Mouse (Mus musculus): ENCODE results near the gene Col6a4.

Col6a4 gene

GRCm38 (mm10) chr9:106096683-106097082 is at the start of gene Col6a4:
TSS of gene Col6a4 (minus strand) at chr9:106096783.
- no peaks in the 10 kb centered on the region for H3K36me3 ChIP-seq (ENCODE audit: control insufficient read depth, insufficient read depth, low read length, poor library complexity, severe bottlenecking)
- no peak for DNase-seq (ENCODE audit: low read depth, low spot score)
- H3K27me3 ChIP-seq (ENCODE audit: control insufficient read depth, insufficient read depth, low read length, poor library complexity, severe bottlenecking), result no peaks in the 10 kb centered on the region

- DNase-seq (ENCODE audit: low read depth, low spot score), result no peak
- no peaks in the 10 kb centered on the region for H3K27me3 ChIP-seq (ENCODE audit: control insufficient read depth, insufficient read depth, low read length, poor library complexity, severe bottlenecking)
- no peaks in the 10 kb centered on the region for H3K36me3 ChIP-seq (ENCODE audit: control insufficient read depth, insufficient read depth, low read length, poor library complexity, severe bottlenecking)
Observed at GRCm38 (mm10) chr9:106145582-106145981, 49.0 kb upstream of the Col6a4 start.

DNA sequence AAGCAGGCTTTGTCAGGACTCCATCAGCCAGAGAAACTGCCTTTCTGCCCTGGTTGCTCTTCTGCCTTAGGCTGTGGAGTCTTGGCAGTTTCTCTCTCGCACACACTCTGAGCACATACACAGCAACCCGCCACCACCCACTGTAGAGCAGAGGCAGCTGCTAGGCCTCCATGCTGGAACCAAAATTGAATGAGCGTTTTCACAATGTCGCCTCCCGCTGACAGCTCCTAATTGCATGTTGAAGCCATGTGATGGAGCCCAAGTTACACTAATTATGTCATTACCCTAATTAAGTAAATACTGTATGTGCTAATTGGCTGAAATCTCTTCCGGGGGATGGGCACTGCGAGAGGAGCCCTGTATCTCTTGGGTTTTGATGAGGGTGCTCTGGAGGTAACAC is 47.6 kb upstream of the Col6a4 start:
- H3K36me3 ChIP-seq (ENCODE audit: control insufficient read depth, insufficient read depth, low read length, poor library complexity, severe bottlenecking), result no peaks in the 10 kb centered on the region
- DNase-seq (ENCODE audit: low read depth, low spot score), result no peak
- H3K27me3 ChIP-seq (ENCODE audit: control insufficient read depth, insufficient read depth, low read length, poor library complexity, severe bottlenecking), result no peaks in the 10 kb centered on the region

DNA sequence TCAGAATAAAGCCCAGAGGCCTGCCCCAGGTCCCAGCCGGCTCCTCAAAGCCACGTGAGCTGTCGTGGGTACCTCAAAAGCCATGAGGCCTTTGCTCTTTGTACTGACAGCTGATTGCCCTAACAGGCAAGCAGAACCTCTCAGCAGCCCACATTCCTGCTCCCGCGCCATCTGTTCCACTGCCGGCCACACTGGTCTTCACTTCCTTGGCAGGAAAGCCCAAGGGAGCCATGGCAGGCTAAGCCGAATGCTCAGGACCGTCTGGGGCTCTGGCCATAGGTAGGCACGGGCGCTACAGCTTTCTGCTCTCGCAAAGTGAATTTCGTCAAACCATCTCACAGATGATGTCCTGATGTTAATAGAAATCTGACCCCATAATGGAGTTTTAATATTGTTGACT is 45.4 kb upstream of the Col6a4 start:
- no peak for DNase-seq (ENCODE audit: low read depth, low spot score)
- no peaks in the 10 kb centered on the region for H3K27me3 ChIP-seq (ENCODE audit: control insufficient read depth, insufficient read depth, low read length, poor library complexity, severe bottlenecking)
- H3K36me3 ChIP-seq (ENCODE audit: control insufficient read depth, insufficient read depth, low read length, poor library complexity, severe bottlenecking), result no peaks in the 10 kb centered on the region

DNA sequence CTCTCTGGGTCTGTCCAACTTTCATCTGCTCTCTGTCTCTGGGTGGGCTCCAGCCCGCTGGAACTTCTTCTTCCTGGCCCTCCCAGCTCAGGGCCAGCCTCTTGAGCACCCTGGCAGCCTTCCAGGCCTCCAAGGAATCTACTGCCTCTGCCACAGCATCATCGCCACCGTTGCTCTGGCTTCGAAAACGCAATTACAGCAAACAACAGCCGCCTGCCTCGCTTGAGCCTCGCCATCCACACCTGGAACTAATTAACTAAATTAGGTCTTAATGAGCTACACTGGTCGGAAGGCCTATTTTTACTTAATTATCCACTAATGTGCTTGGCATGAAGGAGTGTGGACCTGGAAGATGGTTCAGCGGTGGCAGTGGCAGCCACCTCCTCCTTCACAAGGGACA is 43.2 kb upstream of the Col6a4 start:
- Histone ChIP-seq H3K27me3 (ENCODE audit: control insufficient read depth, insufficient read depth, low read length, poor library complexity, severe bottlenecking) (no peaks in the 10 kb centered on the region), H3K36me3 (ENCODE audit: control insufficient read depth, insufficient read depth, low read length, poor library complexity, severe bottlenecking) (no peaks in the 10 kb centered on the region)
- no peak for DNase-seq (ENCODE audit: low read depth, low spot score)

- no peaks in the 10 kb centered on the region for H3K36me3 ChIP-seq (ENCODE audit: control insufficient read depth, insufficient read depth, low read length, poor library complexity, severe bottlenecking)
- DNase-seq (ENCODE audit: low read depth, low spot score), result no peak
Observed at GRCm38 (mm10) chr9:106137671-106138216, 41.2 kb upstream of the Col6a4 start.

GRCm38 (mm10) chr9:106130250-106130649 is 33.7 kb upstream of the Col6a4 start:
- DNase-seq (ENCODE audit: low read depth, low spot score), result no peak
- Histone ChIP-seq H3K27me3 (ENCODE audit: control insufficient read depth, insufficient read depth, low read length, poor library complexity, severe bottlenecking) (no peaks in the 10 kb centered on the region), H3K36me3 (ENCODE audit: control insufficient read depth, insufficient read depth, low read length, poor library complexity, severe bottlenecking) (no peaks in the 10 kb centered on the region)

More at GRCm38 (mm10) chr9:106137671-106138216, 41.2 kb upstream of the Col6a4 start:
- H3K27me3 ChIP-seq (ENCODE audit: control insufficient read depth, insufficient read depth, low read length, poor library complexity, severe bottlenecking), result no peaks in the 10 kb centered on the region

GRCm38 (mm10) chr9:106129072-106129471 is 32.5 kb upstream of the Col6a4 start:
- Histone ChIP-seq H3K36me3 (ENCODE audit: control insufficient read depth, insufficient read depth, low read length, poor library complexity, severe bottlenecking) (no peaks in the 10 kb centered on the region), H3K27me3 (ENCODE audit: control insufficient read depth, insufficient read depth, low read length, poor library complexity, severe bottlenecking) (no peaks in the 10 kb centered on the region)
- DNase-seq (ENCODE audit: low read depth, low spot score), result no peak

DNA sequence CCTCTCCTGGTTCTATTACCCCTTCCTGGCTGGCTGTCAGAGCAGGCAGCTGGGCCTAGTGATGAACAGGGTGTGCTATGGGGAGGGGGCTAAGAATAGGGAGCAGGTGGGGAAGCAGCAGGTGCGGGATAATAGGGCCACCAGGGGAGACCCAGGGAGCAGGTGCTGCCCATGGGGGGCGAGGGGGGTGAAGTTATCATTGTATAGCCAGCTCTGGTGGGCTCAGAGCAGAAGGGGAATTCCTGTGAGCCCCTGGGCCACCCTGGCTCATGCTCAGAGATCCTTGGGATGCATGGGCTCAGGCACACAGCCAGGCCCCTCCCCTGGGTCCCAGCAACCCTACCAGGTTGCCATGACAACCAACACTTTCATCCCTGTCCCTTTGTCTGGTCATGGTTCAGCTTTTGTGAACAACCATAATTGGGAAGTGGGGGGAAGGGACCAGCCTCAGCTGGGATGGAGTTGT is 30.2 kb upstream of the Col6a4 start:
- no peaks in the 10 kb centered on the region for H3K36me3 ChIP-seq (ENCODE audit: control insufficient read depth, insufficient read depth, low read length, poor library complexity, severe bottlenecking)
- DNase-seq (ENCODE audit: low read depth, low spot score), result no peak
- no peaks in the 10 kb centered on the region for H3K27me3 ChIP-seq (ENCODE audit: control insufficient read depth, insufficient read depth, low read length, poor library complexity, severe bottlenecking)

DNA sequence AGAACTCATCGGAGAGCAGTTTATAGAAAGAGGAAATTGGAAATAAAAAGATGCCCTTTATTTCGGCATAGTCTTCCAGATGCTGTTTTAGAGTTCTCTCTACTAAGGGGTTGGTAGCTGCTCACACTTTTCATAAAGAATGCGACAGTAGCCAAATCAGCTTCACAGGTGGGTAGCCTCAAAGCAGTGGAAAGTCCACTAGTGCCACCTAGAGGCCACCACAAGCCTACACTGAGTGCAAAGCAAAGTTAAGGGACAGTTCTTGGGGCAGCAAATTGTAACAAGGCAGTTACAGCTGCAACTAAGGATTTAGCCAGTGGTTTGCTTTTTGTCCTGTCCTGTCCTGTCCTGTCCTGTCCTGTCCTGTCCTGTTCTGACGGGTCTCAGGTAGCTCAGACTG is 27.0 kb upstream of the Col6a4 start:
- no peaks in the 10 kb centered on the region for H3K27me3 ChIP-seq (ENCODE audit: control insufficient read depth, insufficient read depth, low read length, poor library complexity, severe bottlenecking)
- no peaks in the 10 kb centered on the region for H3K36me3 ChIP-seq (ENCODE audit: control insufficient read depth, insufficient read depth, low read length, poor library complexity, severe bottlenecking)
- DNase-seq (ENCODE audit: low read depth, low spot score), result peak; percentile 67

DNA sequence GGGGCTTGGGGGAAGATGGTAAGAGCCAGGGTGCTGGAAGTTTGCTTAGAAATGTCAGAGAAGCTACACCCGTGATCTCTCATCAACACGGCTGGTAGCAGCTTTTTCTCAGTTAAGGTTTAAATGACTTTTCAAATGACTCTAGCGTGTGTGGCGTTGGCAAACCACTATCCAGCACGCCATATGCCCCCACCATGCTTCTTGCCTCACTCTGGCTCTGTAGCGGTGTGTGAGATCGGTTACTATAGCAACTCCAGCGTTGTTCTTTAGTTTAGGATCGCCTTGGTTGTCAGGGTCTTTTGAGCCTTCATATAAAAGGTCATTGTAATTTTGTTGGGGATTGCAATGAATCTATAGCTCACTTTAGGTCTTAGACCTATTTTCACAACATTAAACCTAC is 22.5 kb upstream of the Col6a4 start:
- Histone ChIP-seq H3K27me3 (ENCODE audit: control insufficient read depth, insufficient read depth, low read length, poor library complexity, severe bottlenecking) (no peaks in the 10 kb centered on the region), H3K36me3 (ENCODE audit: control insufficient read depth, insufficient read depth, low read length, poor library complexity, severe bottlenecking) (no peaks in the 10 kb centered on the region)
- DNase-seq (ENCODE audit: low read depth, low spot score), result no peak

GRCm38 (mm10) chr9:106115801-106116424 is 19.3 kb upstream of the Col6a4 start:
- Histone ChIP-seq H3K27me3 (ENCODE audit: control insufficient read depth, insufficient read depth, low read length, poor library complexity, severe bottlenecking) (no peaks in the 10 kb centered on the region), H3K36me3 (ENCODE audit: control insufficient read depth, insufficient read depth, low read length, poor library complexity, severe bottlenecking) (no peaks in the 10 kb centered on the region)
- no peak for DNase-seq (ENCODE audit: low read depth, low spot score)

- peak; percentile 39 for DNase-seq (ENCODE audit: low read depth, low spot score)
- no peaks in the 10 kb centered on the region for H3K36me3 ChIP-seq (ENCODE audit: control insufficient read depth, insufficient read depth, low read length, poor library complexity, severe bottlenecking)
- no peaks in the 10 kb centered on the region for H3K27me3 ChIP-seq (ENCODE audit: control insufficient read depth, insufficient read depth, low read length, poor library complexity, severe bottlenecking)
Observed at GRCm38 (mm10) chr9:106112770-106113423, 16.3 kb upstream of the Col6a4 start.

GRCm38 (mm10) chr9:106106241-106106640 is 9.7 kb upstream of the Col6a4 start:
- no peak for DNase-seq (ENCODE audit: low read depth, low spot score)
- no peaks in the 10 kb centered on the region for H3K36me3 ChIP-seq (ENCODE audit: control insufficient read depth, insufficient read depth, low read length, poor library complexity, severe bottlenecking)

DNA sequence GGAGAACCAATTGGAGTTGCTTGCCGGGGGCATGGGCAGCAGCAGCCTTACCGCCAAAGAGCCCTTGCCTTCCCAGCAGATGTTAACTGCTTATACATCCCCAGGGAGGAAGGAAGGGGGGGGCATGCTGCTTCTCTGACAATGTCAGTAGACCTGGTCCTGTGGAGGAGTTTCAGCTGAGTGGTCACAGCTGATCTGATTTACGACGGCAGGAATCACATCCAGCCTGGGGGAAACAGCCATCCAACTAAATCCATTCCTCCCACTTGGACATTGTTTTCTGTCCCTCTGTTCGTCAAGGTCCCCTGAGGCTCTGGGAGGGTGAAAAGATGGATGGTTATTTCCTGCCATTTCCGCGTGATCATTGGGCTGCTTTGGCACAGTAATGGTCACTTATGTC is 7.8 kb upstream of the Col6a4 start:
- no peak for DNase-seq (ENCODE audit: low read depth, low spot score)
- no peaks in the 10 kb centered on the region for H3K36me3 ChIP-seq (ENCODE audit: control insufficient read depth, insufficient read depth, low read length, poor library complexity, severe bottlenecking)
- H3K27me3 ChIP-seq (ENCODE audit: control insufficient read depth, insufficient read depth, low read length, poor library complexity, severe bottlenecking), result no peaks in the 10 kb centered on the region

More at GRCm38 (mm10) chr9:106106241-106106640, 9.7 kb upstream of the Col6a4 start:
- H3K27me3 ChIP-seq (ENCODE audit: control insufficient read depth, insufficient read depth, low read length, poor library complexity, severe bottlenecking), result no peaks in the 10 kb centered on the region

Measured in splenic B cell, adult 2 months (primary cell).